8 mouse cellular contexts compared by ENCODE assay signal in the genomic region with DNA sequence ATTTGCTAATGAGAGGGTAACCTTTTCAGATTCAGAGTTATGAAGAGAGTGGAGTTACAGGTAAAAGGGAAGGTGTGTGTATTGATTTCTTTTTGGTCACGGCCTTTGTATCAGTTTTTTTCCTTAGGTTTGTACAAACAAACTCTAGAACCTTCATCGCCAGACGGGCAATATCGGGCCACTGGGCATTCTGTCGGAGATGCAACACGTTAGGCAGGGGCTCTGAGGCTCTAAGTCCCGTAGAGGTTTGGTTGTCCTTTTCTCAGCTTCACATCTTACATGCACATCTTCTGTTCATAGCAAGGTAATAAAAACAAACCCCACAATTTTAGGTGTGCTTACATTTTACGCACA. TPM values are rescaled to one million over a fixed set of nuclear protein-coding genes. Genes with fewer than 3 reads are reported as not detected.
DNase-seq lines count a peak whose midpoint lies in the region; ATAC-seq and TF ChIP-seq lines count a peak whose summit lies in the region.

No protein-coding gene starts in this region.

- no peaks in the 10 kb centered on the region for H3K9me3 ChIP-seq in heart, embryonic 11.5 days (replicated peaks; ENCODE audit: control insufficient read depth, low read length)
- H3K9me3 ChIP-seq in ES-E14 (ENCODE audit: control insufficient read depth, insufficient read depth, low read depth, low read length) = no peaks in the 10 kb centered on the region

- H3K27ac ChIP-seq in heart, embryonic 11.5 days (ENCODE audit: low read depth, low read length) = peak overlapping the region; percentile 93
- H3K27ac ChIP-seq in ES-E14 (ENCODE audit: insufficient read depth, low read depth, low read length, poor library complexity, severe bottlenecking) = no peak overlapping the region
- H3K27ac ChIP-seq in macrophage = peak overlapping the region; percentile 69

- H3K4me2 ChIP-seq in heart, embryonic 11.5 days = peak overlapping the region; percentile 89

- peaks cover 35% of the 10 kb centered on the region for H3K79me2 ChIP-seq in macrophage (ENCODE audit: inconsistent target)

- WGBS in heart, embryonic 11.5 days (ENCODE audit: insufficient replicate concordance) = 2% methylated on average over 8 of the region's 8 CpGs
- 6% methylated on average over 8 of the region's 8 CpGs for WGBS in macrophage (ENCODE audit: missing documents)

- H3K36me3 ChIP-seq in heart, embryonic 11.5 days (ENCODE audit: control insufficient read depth, insufficient read depth, low read length) = no peaks in the 10 kb centered on the region
- H3K36me3 ChIP-seq in ES-E14 (ENCODE audit: control insufficient read depth, insufficient read depth, low read length, poor library complexity, severe bottlenecking) (peaks cover 7% of the 10 kb centered on the region), macrophage (ENCODE audit: inconsistent target) (no peaks in the 10 kb centered on the region)

- no peaks in the 10 kb centered on the region for H3K27me3 ChIP-seq in heart, embryonic 11.5 days (ENCODE audit: control insufficient read depth, insufficient read depth, low read length)

- H3K4me1 ChIP-seq in heart, embryonic 11.5 days (ENCODE audit: control insufficient read depth, insufficient read depth, low read length) = peaks cover 23% of the 10 kb centered on the region
- peaks cover 5 to 9% of the 10 kb centered on the region in 2 experiments; a peak in 2 of 4 replicates for H3K4me1 ChIP-seq in ES-E14 (ENCODE audit: control insufficient read depth in 2 of 2, insufficient read depth in 2 of 2, low read length in 2 of 2, poor library complexity in 1 of 2)

- peak overlapping the region; percentile 96 for H3K9ac ChIP-seq in heart, embryonic 11.5 days (ENCODE audit: low read depth, low read length)
- H3K9ac ChIP-seq in ES-E14 (ENCODE audit: insufficient read depth, low read depth, low read length, poor library complexity, severe bottlenecking) = peak overlapping the region; percentile 94

- peak overlapping the region; percentile 89 for H3K4me3 ChIP-seq in heart, embryonic 11.5 days (ENCODE audit: low read depth, low read length)
- H3K4me3 ChIP-seq in ES-E14 (ENCODE audit: insufficient read depth in 1 of 2, low read depth in 1 of 2, low read length in 2 of 2, poor library complexity in 1 of 2, severe bottlenecking in 1 of 2) (peak overlapping the region; percentile 78 to 94), macrophage (ENCODE audit: inconsistent target) (peak overlapping the region; percentile 61)

- in situ Hi-C loops in ES-E14 (cut with MboI; ENCODE audit: low sequenced_read_pairs in 2 of 2, unreplicated experiment in 2 of 2) = no loop called here

- ATAC-seq in heart, embryonic 11.5 days (replicated peaks; ENCODE audit: insufficient number of reproducible peaks, low FRiP score, low TSS enrichment) = peak; percentile 5; the same call in 1 of the 2 replicates
- ATAC-seq in granulocyte monocyte progenitor cell, adult 5-6 weeks (replicated peaks; ENCODE audit: poor library complexity, severe bottlenecking) = 0 out of 2 replicates have a peak, but pooled peaks have one; percentile 14

- no peak for DNase-seq in heart, adult 11 months
- no peak for DNase-seq in ES-E14 (ENCODE audit: low read depth, low spot score)
- DNase-seq in layer of hippocampus, adult 11-12 months (ENCODE audit: low spot score) = no peak
- DNase-seq in gastrocnemius, postnatal 4 days (ENCODE audit: low spot score in 2 of 2) = no peak
- DNase-seq in kidney, adult 18-20 months = no peak

TF ChIP-seq in ES-E14, 5 proteins besides CTCF, POLR2A, EP300 and RAD21:
- no peak for TF ChIP-seq MAFK (IDR thresholded peaks at IDR 0.05; ENCODE audit: insufficient read depth, low read depth, low read length)
- no peak for TF ChIP-seq ZC3H11A (IDR thresholded peaks at IDR 0.05; ENCODE audit: borderline replicate concordance, low read depth, low read length)
- no peak for TF ChIP-seq ZNF384 (IDR thresholded peaks at IDR 0.05; ENCODE audit: low read depth, low read length)
- no peak for TF ChIP-seq CHD2 (IDR thresholded peaks at IDR 0.05; ENCODE audit: low read depth, low read length)
- no peak for TF ChIP-seq HCFC1 (IDR thresholded peaks at IDR 0.05; ENCODE audit: borderline replicate concordance, insufficient read depth, low read length)

RNA-seq across cellular contexts. Expression of a gene that starts 0.6 kb away (rescaled TPM):
- polyA plus RNA-seq in heart, embryonic 11.5 days (2014; fragmentation: Nextera tagmentation; extraction: Ambion mirVana) = 8.9 and 12.1 TPM in 2 replicates
- total RNA-seq in ES-E14 (2012; rRNA removed) = 11.4 and 12.3 TPM in 2 replicates
- 9.7 and 11.8 TPM in 2 replicates for total RNA-seq in granulocyte monocyte progenitor cell, adult 5-6 weeks (2014; fragmentation: Nextera tagmentation)
- 14.1 and 21.3 TPM in 2 replicates for total RNA-seq in granulocyte monocyte progenitor cell, adult 5-6 weeks (2017)
- 10 to 100 TPM in 24 of 26 experiments, 1 to 10 TPM in 2; 7.4 to 29.6 (median 18.9) TPM for total RNA-seq in macrophage (2018; cell fraction: chromatin; rRNA removed)
- 10 to 100 TPM in 3 of 26 experiments, 1 to 10 TPM in 23; 5.4 to 11.8 (median 7.3) TPM for total RNA-seq in macrophage (2018; cell fraction: cytosol; rRNA removed)
- 10 to 100 TPM in 15 of 26 experiments, 1 to 10 TPM in 11; 6.7 to 27.2 (median 11.4) TPM for total RNA-seq in macrophage (2018; cell fraction: nucleus; rRNA removed)
- 4.1 to 6.7 TPM (median 6.1 TPM) in 3 replicates for polyA plus RNA-seq in macrophage (2018)
- 10 to 100 TPM; 20.6 to 23.2 TPM for total RNA-seq in gastrocnemius, postnatal 4 days (2021)

RNA-seq across cellular contexts. Expression of a gene that starts 33.1 kb away (rescaled TPM):
- polyA plus RNA-seq in heart, embryonic 11.5 days (2014; fragmentation: Nextera tagmentation; extraction: Ambion mirVana) = 16.1 and 18.3 TPM in 2 replicates
- total RNA-seq in ES-E14 (2012; rRNA removed) = 42.8 and 51.5 TPM in 2 replicates
- 5.7 and 10.3 TPM in 2 replicates for total RNA-seq in granulocyte monocyte progenitor cell, adult 5-6 weeks (2014; fragmentation: Nextera tagmentation)
- total RNA-seq in granulocyte monocyte progenitor cell, adult 5-6 weeks (2017) = 26.3 and 29.6 TPM in 2 replicates
- total RNA-seq in macrophage (2018; cell fraction: chromatin; rRNA removed) = 10 to 100 TPM in 1 of 26 experiments, 1 to 10 TPM in 14, under 1 TPM in 11; 0.09 to 14.5 (median 1.5) TPM
- total RNA-seq in macrophage (2018; cell fraction: cytosol; rRNA removed) = 1 to 10 TPM in 9 of 26 experiments, under 1 TPM in 17; 0.08 to 2.3 (median 0.34) TPM
- total RNA-seq in macrophage (2018; cell fraction: nucleus; rRNA removed) = 1 to 10 TPM in 14 of 26 experiments, under 1 TPM in 12; 0.22 to 5.8 (median 1.1) TPM
- 0.09 to 1.1 TPM (median 0.88 TPM) in 3 replicates for polyA plus RNA-seq in macrophage (2018)
- 10 to 100 TPM; 12.3 to 13.9 TPM for total RNA-seq in gastrocnemius, postnatal 4 days (2021)

RNA-seq across cellular contexts. Expression of a gene that starts 44.6 kb away (rescaled TPM):
- 0.07 and 0.17 TPM in 2 replicates for polyA plus RNA-seq in heart, embryonic 11.5 days (2014; fragmentation: Nextera tagmentation; extraction: Ambion mirVana)
- total RNA-seq in ES-E14 (2012; rRNA removed) = 0.11 and 0.18 TPM in 2 replicates
- total RNA-seq in granulocyte monocyte progenitor cell, adult 5-6 weeks (2014; fragmentation: Nextera tagmentation) = not detected in 2 replicates
- total RNA-seq in granulocyte monocyte progenitor cell, adult 5-6 weeks (2017) = not detected in 2 replicates
- total RNA-seq in macrophage (2018; cell fraction: chromatin; rRNA removed) = not detected
- total RNA-seq in macrophage (2018; cell fraction: cytosol; rRNA removed) = not detected
- not detected for total RNA-seq in macrophage (2018; cell fraction: nucleus; rRNA removed)
- polyA plus RNA-seq in macrophage (2018) = not detected in 3 replicates
- not detected for total RNA-seq in gastrocnemius, postnatal 4 days (2021)
